Mouse (Mus musculus): ENCODE measurements at regions not wholly inside any gene's neighbourhood (a gene's known extent, or its start where the extent isn't known, plus 50 kb on each side); places are given as distances from the start of the nearest gene placed in this dataset.

DNA sequence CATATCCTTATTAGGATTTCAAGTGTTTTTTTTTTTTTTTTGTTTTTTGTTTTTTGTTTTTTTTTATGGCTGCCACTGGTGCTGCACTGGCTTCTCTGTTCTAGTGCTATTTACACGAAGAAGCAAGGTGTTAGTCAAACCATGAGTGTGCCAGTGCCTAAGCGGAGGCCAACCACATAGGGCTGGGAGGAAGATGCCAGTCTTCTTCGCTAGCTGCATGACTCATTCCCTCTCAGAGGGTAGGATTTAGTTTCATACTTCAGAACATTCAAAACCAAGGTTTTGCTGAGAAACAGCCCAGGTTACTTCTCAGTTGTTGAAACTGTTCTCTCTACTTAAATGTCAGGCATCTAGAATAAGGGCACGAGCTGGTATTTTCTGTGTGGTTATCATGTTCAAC is 72.6 kb downstream of the Icos start:
- DNase-seq (ENCODE audit: low spot score) (no peak), ATAC-seq (ENCODE audit: insufficient read depth, low read depth) (no peak)
- Histone ChIP-seq H3K9ac (replicated peaks; ENCODE audit: low read depth, low read length) (no peak overlapping the region), H3K4me2 (ENCODE audit: low read depth, low read length) (no peak overlapping the region), H3K4me1 (ENCODE audit: control insufficient read depth, insufficient read depth) (no peaks in the 10 kb centered on the region), H3K27ac (ENCODE audit: low read depth) (no peak overlapping the region), H3K4me3 (ENCODE audit: low read depth, low read length) (no peak overlapping the region), H3K9me3 (replicated peaks; ENCODE audit: control insufficient read depth, low read length) (no peaks in the 10 kb centered on the region), H3K36me3 (replicated peaks; ENCODE audit: control insufficient read depth, insufficient read depth, low read length) (no peaks in the 10 kb centered on the region), H3K27me3 (ENCODE audit: control insufficient read depth, insufficient read depth, low read length) (no peaks in the 10 kb centered on the region)
- TF ChIP-seq CTCF (IDR thresholded peaks at IDR 0.05; ENCODE audit: low read depth) = no peak
- TF ChIP-seq EP300 (IDR thresholded peaks at IDR 0.05; ENCODE audit: low read depth) = no peak
- 79% methylated on average over 4 of the region's 4 CpGs for WGBS

DNA sequence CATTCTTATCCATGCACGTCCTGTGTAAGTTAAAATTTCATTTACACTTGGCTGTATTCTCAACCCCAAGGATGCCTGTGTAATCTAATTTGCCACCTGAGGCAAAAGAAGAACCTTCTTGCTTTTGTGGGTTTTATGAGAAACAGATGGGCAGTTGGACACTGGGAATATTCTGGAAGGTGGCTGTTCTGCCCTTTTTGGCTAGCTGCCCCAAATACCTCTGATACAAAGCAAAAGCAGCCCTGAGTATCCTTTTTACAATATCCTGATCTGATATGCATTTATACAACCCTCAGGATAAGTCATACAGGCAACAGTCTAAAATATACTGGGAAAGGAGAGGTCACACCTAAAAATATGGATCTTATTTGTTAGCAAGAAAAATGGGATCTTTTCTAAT is 75.9 kb downstream of the Icos start:
- TF ChIP-seq EP300 (IDR thresholded peaks at IDR 0.05; ENCODE audit: low read depth) (no peak), CTCF (IDR thresholded peaks at IDR 0.05; ENCODE audit: low read depth) (no peak)
- H3K9me3 ChIP-seq (replicated peaks; ENCODE audit: control insufficient read depth, low read length) = no peaks in the 10 kb centered on the region
- H3K4me3 ChIP-seq (ENCODE audit: low read depth, low read length) = no peak overlapping the region
- WGBS = 65% methylated on average over 1 of the region's 1 CpGs
- H3K27ac ChIP-seq (ENCODE audit: low read depth) = no peak overlapping the region
- no peak for ATAC-seq (ENCODE audit: insufficient read depth, low read depth)
- no peaks in the 10 kb centered on the region for H3K4me1 ChIP-seq (ENCODE audit: control insufficient read depth, insufficient read depth)
- H3K27me3 ChIP-seq (ENCODE audit: control insufficient read depth, insufficient read depth, low read length) = no peaks in the 10 kb centered on the region
- no peak overlapping the region for H3K9ac ChIP-seq (replicated peaks; ENCODE audit: low read depth, low read length)
- H3K4me2 ChIP-seq (ENCODE audit: low read depth, low read length) = no peak overlapping the region
- DNase-seq (ENCODE audit: low spot score) = no peak
- H3K36me3 ChIP-seq (replicated peaks; ENCODE audit: control insufficient read depth, insufficient read depth, low read length) = no peaks in the 10 kb centered on the region

DNA sequence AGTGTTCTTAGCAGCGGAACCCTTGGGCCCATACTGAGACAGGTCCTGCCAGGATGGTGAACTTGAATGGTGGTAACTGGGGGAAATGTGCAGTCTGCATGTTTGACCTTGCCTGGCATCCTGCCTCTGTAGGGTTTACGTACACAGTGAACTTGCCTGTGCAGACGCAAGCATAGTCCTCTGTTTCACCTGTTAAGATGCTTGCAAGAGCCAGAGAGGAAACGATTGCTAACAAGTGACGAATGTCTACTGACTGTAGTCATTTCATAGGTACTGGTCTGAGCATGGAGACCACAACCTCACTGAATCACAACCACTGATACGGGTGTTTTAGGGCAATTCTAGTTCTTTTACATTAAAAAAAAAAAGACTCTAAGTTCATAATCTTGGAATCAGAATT is 76.7 kb downstream of the Icos start:
- WGBS = 84% methylated on average over 6 of the region's 6 CpGs
- Histone ChIP-seq H3K4me3 (ENCODE audit: low read depth, low read length) (no peak overlapping the region), H3K4me1 (ENCODE audit: control insufficient read depth, insufficient read depth) (no peaks in the 10 kb centered on the region), H3K27ac (ENCODE audit: low read depth) (no peak overlapping the region), H3K4me2 (ENCODE audit: low read depth, low read length) (no peak overlapping the region), H3K9me3 (replicated peaks; ENCODE audit: control insufficient read depth, low read length) (no peaks in the 10 kb centered on the region), H3K9ac (replicated peaks; ENCODE audit: low read depth, low read length) (no peak overlapping the region), H3K27me3 (ENCODE audit: control insufficient read depth, insufficient read depth, low read length) (no peaks in the 10 kb centered on the region), H3K36me3 (replicated peaks; ENCODE audit: control insufficient read depth, insufficient read depth, low read length) (no peaks in the 10 kb centered on the region)
- DNase-seq (ENCODE audit: low spot score) (no peak), ATAC-seq (ENCODE audit: insufficient read depth, low read depth) (no peak)
- TF ChIP-seq EP300 (IDR thresholded peaks at IDR 0.05; ENCODE audit: low read depth) (no peak), CTCF (IDR thresholded peaks at IDR 0.05; ENCODE audit: low read depth) (no peak)

DNA sequence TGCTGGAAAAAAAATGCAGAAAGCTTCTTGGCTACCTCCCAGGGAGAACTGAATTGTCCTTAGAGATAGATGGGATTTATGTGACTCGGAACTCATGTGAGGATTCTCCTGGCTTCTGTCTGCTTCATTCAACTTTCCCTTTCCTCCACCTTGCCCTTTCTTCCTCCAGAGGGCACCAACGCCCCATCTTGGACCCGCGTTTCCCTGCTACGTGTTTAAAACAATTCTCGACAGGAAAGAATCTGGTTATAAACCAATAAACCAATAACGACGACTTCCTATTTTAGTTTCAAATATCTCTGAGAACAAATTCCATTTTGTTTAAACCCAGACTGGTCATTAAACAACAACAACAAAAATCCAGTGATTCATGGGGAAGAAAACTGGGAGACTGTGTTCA is 77.4 kb downstream of the Icos start:
- DNase-seq (ENCODE audit: low spot score) (peak; percentile 36), ATAC-seq (ENCODE audit: insufficient read depth, low read depth) (no peak)
- 5% methylated on average over 8 of the region's 8 CpGs for WGBS

DNA sequence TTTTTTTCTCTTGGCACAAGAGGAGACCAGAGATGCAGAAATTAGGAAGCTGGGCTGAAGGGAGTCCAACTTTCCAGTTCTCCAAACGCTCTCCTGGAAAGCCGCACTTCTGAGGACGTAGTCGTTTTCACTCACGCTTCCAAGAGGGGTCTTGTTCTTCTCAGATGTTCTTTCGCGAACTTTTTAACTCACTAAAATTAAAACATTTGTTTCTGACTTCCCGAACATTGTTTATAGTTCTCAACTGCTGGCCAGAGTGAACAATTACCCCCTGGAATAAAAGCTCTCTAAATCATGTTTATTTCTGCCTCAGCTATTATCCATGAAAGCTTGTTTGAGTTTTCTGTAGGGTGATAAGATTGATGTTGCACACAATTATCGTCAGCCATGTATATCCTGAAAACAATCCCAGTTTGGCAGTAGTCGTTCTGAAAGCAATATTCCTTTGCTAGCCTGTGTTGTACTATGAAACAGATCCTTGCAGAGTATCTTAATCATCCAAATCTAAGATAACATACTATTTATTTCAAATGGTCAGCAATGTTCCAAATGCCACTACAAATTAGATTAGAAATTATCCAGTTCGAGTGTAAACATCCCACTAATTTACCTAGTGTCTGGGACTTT is 82.3 kb downstream of the Icos start:
- WGBS = 62% methylated on average over 11 of the region's 11 CpGs
- no peaks in the 10 kb centered on the region for H3K27me3 ChIP-seq (ENCODE audit: control insufficient read depth, insufficient read depth, low read length)
- H3K4me3 ChIP-seq (ENCODE audit: low read depth, low read length) = no peak overlapping the region
- H3K36me3 ChIP-seq (replicated peaks; ENCODE audit: control insufficient read depth, insufficient read depth, low read length) = no peaks in the 10 kb centered on the region
- H3K4me1 ChIP-seq (ENCODE audit: control insufficient read depth, insufficient read depth) = no peaks in the 10 kb centered on the region
- no peak overlapping the region for H3K27ac ChIP-seq (ENCODE audit: low read depth)
- no peaks in the 10 kb centered on the region for H3K9me3 ChIP-seq (replicated peaks; ENCODE audit: control insufficient read depth, low read length)
- DNase-seq (ENCODE audit: low spot score) (no peak), ATAC-seq (ENCODE audit: insufficient read depth, low read depth) (no peak)
- H3K9ac ChIP-seq (replicated peaks; ENCODE audit: low read depth, low read length) = no peak overlapping the region
- TF ChIP-seq EP300 (IDR thresholded peaks at IDR 0.05; ENCODE audit: low read depth) = no peak
- no peak for TF ChIP-seq CTCF (IDR thresholded peaks at IDR 0.05; ENCODE audit: low read depth)
- H3K4me2 ChIP-seq (ENCODE audit: low read depth, low read length) = no peak overlapping the region

More for the DNA sequence above, 77.4 kb downstream of the Icos start:
- Histone ChIP-seq H3K4me2 (ENCODE audit: low read depth, low read length) (peak overlapping the region; percentile 50), H3K27me3 (ENCODE audit: control insufficient read depth, insufficient read depth, low read length) (no peaks in the 10 kb centered on the region), H3K27ac (ENCODE audit: low read depth) (no peak overlapping the region), H3K9ac (replicated peaks; ENCODE audit: low read depth, low read length) (no peak overlapping the region), H3K4me1 (ENCODE audit: control insufficient read depth, insufficient read depth) (no peaks in the 10 kb centered on the region), H3K4me3 (ENCODE audit: low read depth, low read length) (peak overlapping the region; percentile 19; the same call in 1 of the 2 replicates), H3K9me3 (replicated peaks; ENCODE audit: control insufficient read depth, low read length) (no peaks in the 10 kb centered on the region), H3K36me3 (replicated peaks; ENCODE audit: control insufficient read depth, insufficient read depth, low read length) (no peaks in the 10 kb centered on the region)
- TF ChIP-seq EP300 (IDR thresholded peaks at IDR 0.05; ENCODE audit: low read depth) (no peak), CTCF (IDR thresholded peaks at IDR 0.05; ENCODE audit: low read depth) (peak; percentile 80)

DNA sequence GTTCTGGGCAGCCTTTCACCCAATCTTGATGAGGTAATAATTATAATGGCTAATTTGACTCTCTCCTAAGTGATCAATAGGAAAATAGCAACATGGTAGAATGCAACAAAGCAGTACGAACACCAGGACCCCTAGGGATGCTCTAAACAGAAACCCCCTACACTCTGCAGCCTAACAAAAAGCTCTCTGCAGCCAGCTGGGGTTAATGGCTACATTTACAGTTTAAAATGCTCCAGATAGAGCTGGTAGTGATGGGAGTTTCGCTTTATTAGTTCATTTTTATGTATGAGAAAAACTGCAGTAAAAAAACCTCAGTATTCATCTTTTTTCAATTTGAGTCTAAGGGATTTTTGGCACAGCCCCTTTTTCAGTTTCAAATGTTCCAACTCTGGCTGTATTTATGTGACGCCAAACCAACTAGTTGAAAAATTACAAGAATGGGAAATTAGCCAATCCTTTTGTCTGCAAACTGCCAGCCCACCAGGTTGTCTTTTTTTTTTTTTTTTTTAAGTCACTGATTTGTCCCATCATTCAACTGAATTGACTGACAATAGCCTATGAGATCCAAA is 84.2 kb downstream of the Icos start:
- H3K4me3 ChIP-seq (ENCODE audit: low read depth, low read length) = no peak overlapping the region
- ATAC-seq (ENCODE audit: insufficient read depth, low read depth) (no peak), DNase-seq (ENCODE audit: low spot score) (no peak)
- no peaks in the 10 kb centered on the region for H3K36me3 ChIP-seq (replicated peaks; ENCODE audit: control insufficient read depth, insufficient read depth, low read length)
- TF ChIP-seq EP300 (IDR thresholded peaks at IDR 0.05; ENCODE audit: low read depth) (no peak), CTCF (IDR thresholded peaks at IDR 0.05; ENCODE audit: low read depth) (no peak)
- H3K4me2 ChIP-seq (ENCODE audit: low read depth, low read length) = no peak overlapping the region
- H3K9ac ChIP-seq (replicated peaks; ENCODE audit: low read depth, low read length) = no peak overlapping the region
- no peaks in the 10 kb centered on the region for H3K27me3 ChIP-seq (ENCODE audit: control insufficient read depth, insufficient read depth, low read length)
- H3K4me1 ChIP-seq (ENCODE audit: control insufficient read depth, insufficient read depth) = no peaks in the 10 kb centered on the region
- H3K27ac ChIP-seq (ENCODE audit: low read depth) = no peak overlapping the region
- no peaks in the 10 kb centered on the region for H3K9me3 ChIP-seq (replicated peaks; ENCODE audit: control insufficient read depth, low read length)
- WGBS = 64% methylated on average over 3 of the region's 3 CpGs
